Mouse (Mus musculus) spleen, adult 12 weeks (tissue): ENCODE results near the gene C87436.
A peak's percentile ranks its signal among the peaks of the same experiment; 100 is the strongest.

Source experiments
- DNase-seq: peaks from one replicate; pipeline ENCODE4 v3.0.0; 2022; ENCODE audit warnings: low spot score

C87436 gene

GRCm38 (mm10) chr6:86438272-86439118, at the start of gene C87436:
C87436 (plus strand) TSS chr6:86438374.
- peak; percentile 94 for DNase-seq

DNA sequence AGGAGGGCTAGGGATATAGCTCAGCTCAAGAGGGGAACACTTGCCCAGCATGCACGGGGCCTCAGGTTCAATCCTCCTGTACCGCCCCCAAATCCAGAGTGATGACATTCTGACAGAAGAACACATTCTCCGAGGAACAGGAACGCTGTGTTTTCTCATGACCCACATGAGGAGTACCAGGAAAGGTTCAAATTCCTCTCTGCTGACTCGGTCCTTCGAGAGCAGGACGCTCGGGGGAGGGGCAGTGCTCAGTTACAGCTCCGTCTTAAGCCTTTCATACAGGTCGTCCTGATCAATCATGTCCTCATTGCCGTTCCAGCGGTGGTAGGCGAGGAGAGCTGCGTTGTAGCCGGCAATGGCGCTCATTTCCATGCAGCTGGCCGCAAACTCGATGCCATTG, 49.7 kb upstream of the C87436 start:
- no peak for DNase-seq

DNA sequence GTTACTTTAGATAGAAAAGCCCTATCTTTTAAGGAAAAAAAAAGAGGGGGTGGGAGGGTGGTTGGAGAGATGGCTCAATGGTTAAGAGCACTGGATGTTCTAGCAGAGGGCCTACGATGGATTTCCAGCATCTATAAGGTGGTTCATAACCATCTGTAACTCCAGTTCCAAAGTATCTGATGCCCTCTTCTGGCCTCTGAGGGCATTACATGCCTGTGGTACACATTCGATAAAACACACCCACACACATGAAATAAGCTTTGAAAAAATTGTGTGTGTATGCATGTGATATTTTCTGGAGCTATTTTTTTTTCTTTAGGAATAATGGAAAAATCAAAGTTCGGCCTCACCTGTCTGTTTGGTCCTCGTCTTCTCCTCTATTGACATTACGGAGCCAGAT, 46.8 kb upstream of the C87436 start:
- DNase-seq = peak; percentile 14

DNA sequence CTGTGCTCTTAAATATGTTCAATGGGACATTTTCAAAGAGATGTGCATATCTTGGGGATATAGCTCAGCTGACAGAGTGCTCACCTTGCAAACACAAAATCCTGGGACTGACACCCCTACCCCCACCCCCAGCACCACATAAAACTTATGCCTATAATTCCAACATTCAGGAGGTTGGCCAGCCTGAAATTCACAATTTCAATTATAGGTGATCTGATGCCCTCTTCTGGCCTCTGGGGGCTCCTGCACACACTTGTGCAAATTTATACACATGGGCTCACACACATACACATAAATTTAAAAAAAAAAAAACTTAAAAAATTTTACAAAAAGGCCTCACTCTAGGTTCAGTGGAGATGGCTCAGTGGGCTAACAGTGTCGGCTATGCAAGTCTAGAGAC, 45.0 kb upstream of the C87436 start:
- DNase-seq = no peak

DNA sequence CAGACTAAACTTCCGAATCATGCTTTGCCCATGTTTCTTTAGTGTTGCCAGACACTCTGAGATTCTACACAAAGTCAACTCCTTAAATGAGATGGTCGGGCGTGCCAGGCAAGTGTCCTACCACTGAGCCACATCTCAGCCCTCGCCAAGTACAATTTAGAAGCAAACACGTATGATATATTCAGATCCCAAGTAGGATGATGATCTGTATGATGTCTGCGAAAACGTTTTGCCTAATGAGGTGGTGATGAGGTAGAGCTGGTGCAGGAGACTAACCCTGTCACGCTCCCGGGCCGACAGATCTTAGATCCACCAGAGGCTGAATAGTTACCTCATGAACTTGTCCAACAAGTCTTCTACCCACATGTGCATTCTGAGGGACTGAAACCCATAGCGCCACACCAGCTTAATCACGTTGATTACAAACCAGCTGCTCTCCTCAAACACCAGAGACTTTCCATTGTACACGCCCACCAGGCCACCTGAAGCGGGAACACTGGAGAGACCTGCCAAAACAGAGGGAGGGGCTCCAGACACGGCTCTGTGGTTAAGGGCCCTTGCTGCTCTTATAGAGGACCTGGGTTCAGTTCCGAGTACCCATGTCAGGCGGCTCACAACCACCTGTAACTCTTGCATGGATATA, 44.0 kb upstream of the C87436 start:
- no peak for DNase-seq

DNA sequence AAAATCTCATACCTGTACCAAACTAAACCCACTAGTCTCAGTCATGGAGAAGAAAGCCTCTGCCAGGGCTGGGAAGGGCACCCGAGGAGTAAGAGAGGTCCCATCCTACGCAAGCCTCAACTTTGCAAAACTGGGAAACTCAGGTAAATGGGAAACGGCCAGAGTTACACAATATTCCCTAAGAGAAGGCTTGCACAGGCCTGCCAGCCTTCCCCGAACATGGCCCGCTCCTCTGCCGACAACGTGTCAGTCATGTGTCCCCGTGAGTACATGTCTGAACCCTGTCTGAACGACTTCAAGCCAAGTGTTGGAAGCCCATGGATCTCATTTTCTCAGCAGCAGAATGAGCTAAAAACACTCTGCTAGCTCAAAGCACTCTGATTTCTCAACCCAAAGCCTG, 43.2 kb upstream of the C87436 start:
- no peak for DNase-seq

- DNase-seq = no peak
Measured at GRCm38 (mm10) chr6:86395969-86396368, 42.2 kb upstream of the C87436 start.

GRCm38 (mm10) chr6:86396581-86397256, 41.5 kb upstream of the C87436 start, which contains the start of gene Pcyox1:
Pcyox1 (minus strand) TSS chr6:86397154.
- DNase-seq = peak; percentile 77

GRCm38 (mm10) chr6:86397257-86397980, 40.8 kb upstream of the C87436 start:
- no peak for DNase-seq

GRCm38 (mm10) chr6:86398986-86399385, 39.2 kb upstream of the C87436 start:
- no peak for DNase-seq

- DNase-seq = no peak
Measured at GRCm38 (mm10) chr6:86399995-86400394, 38.2 kb upstream of the C87436 start.

- peak; percentile 58 for DNase-seq
Measured at GRCm38 (mm10) chr6:86400972-86401371, 37.2 kb upstream of the C87436 start.

DNA sequence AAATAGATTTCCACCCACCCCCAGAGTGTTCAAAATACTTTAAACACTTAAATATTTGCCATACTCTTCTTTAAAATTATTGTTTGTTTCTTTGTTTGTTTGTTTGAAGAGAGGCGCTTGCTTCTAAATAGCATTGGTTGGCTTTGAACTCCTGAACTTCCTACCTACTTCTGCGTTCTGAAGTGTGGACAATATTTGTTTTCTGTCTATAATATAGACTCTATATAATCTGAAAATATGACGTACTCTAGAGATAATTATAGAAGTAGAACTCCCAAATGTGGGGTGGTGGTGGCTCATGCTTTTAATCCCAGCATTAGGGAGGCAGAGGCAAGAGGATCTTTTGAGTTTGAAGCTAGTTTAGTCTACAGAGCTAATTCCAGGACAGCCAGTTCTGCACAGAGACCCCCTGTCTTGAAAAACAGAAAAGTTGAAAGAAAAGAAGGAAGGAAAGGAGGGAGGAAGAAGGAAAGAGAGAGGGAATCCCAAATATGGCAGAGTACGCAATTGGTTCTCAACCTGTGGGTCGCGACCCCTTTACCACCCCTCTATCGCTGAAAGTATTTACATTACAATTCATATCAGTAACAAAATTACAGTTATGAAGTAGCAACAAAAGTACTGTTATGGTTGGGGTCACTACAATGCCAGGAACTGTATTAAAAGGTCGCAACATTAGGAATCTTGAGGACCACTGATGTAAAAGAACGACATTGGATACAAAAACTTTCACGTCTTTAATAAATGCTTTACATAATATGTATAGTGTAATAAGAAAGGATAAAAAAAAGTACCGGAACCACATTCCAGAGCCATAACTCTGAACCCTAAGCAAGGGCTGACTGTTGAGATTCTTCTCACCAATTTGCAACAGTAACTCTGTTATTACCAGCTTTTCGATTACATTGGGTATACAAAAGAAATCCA, 35.2 kb upstream of the C87436 start:
- no peak for DNase-seq

DNA sequence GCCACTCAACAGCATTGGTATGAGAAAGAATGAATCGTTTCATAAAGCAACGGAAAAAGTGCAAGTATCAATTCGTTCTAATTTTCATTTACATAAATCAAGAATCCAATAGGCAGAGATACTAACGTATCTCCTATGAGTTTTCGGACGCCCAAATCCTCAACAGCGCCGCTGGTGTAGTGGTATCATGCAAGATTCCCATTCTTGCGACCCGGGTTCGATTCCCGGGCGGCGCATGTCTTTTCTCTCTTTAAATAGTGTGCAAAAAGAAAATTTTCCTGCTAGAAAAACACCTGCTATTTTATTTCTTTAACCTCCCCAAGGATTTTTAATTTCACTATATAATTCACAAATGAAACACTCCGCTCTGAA, 34.5 kb upstream of the C87436 start:
- DNase-seq = peak; percentile 79

GRCm38 (mm10) chr6:86404100-86404861, 33.9 kb upstream of the C87436 start, which contains the start of gene Tia1:
Tia1 (plus strand) TSS chr6:86404219.
- peak; percentile 89 for DNase-seq

- no peak for DNase-seq
Measured at GRCm38 (mm10) chr6:86404996-86405395, 33.2 kb upstream of the C87436 start.

GRCm38 (mm10) chr6:86406306-86406705, 31.9 kb upstream of the C87436 start:
- DNase-seq = no peak

DNA sequence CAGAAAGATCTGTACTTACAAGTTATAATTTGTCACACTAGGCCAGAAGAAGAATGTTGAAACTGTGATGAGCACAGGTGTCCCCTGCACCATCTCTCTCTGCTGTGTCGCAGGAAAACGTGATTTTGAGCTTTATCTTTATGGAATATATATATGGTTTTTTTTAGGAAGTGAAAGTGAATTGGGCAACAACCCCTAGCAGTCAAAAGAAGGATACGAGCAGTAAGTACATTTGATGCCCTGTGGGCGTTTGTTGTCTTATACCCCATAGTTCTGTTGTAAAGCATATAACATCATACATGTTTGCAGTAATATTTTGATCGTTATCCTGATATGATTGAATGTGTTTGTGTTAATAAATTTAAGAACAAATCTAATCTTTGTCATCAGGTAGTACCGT, 19.5 kb upstream of the C87436 start:
- no peak for DNase-seq

GRCm38 (mm10) chr6:86419239-86419638, 18.9 kb upstream of the C87436 start:
- no peak for DNase-seq

DNA sequence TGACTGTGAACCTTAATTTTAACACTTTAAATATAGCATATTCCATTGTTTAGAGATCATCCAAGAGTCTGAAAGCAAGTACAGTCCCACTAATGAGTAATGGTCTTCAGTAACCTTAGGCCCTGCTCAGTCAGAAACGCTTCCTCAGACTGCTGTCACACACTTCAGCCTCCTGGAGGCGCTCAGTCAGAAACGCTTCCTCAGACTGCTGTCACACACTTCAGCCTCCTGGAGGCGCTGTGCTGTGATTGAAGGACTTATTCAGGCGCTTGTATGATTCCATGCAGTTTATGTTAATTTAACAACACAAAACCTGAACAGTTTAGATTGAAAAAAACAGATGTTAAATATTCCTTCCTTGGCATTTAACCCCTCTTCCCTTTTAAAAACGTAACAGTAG, 17.7 kb upstream of the C87436 start:
- DNase-seq = no peak
